Mouse (Mus musculus) heart, postnatal 4 days (tissue): Measurements from ENCODE around the gene Coro2a. TPM values are rescaled to one million over a fixed set of nuclear protein-coding genes. Genes with fewer than 3 reads are reported as not detected.
"Not testable (repeated sequence)": the region's sequence is repeated elsewhere in the genome, so short reads cannot be mapped to it uniquely, and the experiment has no call there.

Experiments
- DNase-seq: peaks from one replicate; pipeline ENCODE4 v3.0.0; 2021
- total RNA-seq, 2 experiments: library from RNA; stranded (reverse); gene quantifications; 2 replicates each; pipeline ENCODE4 v1.2.3; 2021

The Coro2a gene
- total RNA-seq, 2 experiments from 2014 or later = 0.25 to 0.48 TPM

- DNase-seq = no peak
Observed at GRCm38 (mm10) chr4:46613618-46614017, 11.6 kb upstream of the Coro2a start.

GRCm38 (mm10) chr4:46611181-46611580, 9.2 kb upstream of the Coro2a start:
- peak; percentile 90 for DNase-seq

- DNase-seq = no peak
Observed at GRCm38 (mm10) chr4:46607601-46608000, 5.6 kb upstream of the Coro2a start.

- no peak for DNase-seq
Observed at GRCm38 (mm10) chr4:46605451-46605850, 3.4 kb upstream of the Coro2a start.

GRCm38 (mm10) chr4:46602704-46603103, 702 bp upstream of the Coro2a start:
- no peak for DNase-seq

GRCm38 (mm10) chr4:46601258-46601843, 651 bp downstream of the Coro2a start:
- peak; percentile 13 for DNase-seq

GRCm38 (mm10) chr4:46600473-46601257, 1.3 kb downstream of the Coro2a start:
- DNase-seq = no peak

GRCm38 (mm10) chr4:46599609-46600008, 2.4 kb downstream of the Coro2a start:
- not testable (repeated sequence) for DNase-seq

- no peak for DNase-seq
Observed at GRCm38 (mm10) chr4:46598981-46599380, 3.0 kb downstream of the Coro2a start.

- no peak for DNase-seq
Observed at GRCm38 (mm10) chr4:46598111-46598510, 3.9 kb downstream of the Coro2a start.

- peak; percentile 4 for DNase-seq
Observed at GRCm38 (mm10) chr4:46597286-46597961, 4.6 kb downstream of the Coro2a start.

GRCm38 (mm10) chr4:46596398-46596797, 5.6 kb downstream of the Coro2a start:
- peak; percentile 5 for DNase-seq

- no peak for DNase-seq
Observed at GRCm38 (mm10) chr4:46594131-46594530, 7.9 kb downstream of the Coro2a start.

- no peak for DNase-seq
Observed at GRCm38 (mm10) chr4:46593472-46593871, 8.5 kb downstream of the Coro2a start.

GRCm38 (mm10) chr4:46591833-46592520, 10.0 kb downstream of the Coro2a start:
- peak; percentile 62 for DNase-seq

- no peak for DNase-seq
Observed at GRCm38 (mm10) chr4:46590810-46591209, 11.2 kb downstream of the Coro2a start.

- DNase-seq = peak; percentile 3
Observed at GRCm38 (mm10) chr4:46589946-46590684, 11.9 kb downstream of the Coro2a start.

GRCm38 (mm10) chr4:46589151-46589550, 12.9 kb downstream of the Coro2a start:
- peak; percentile 1 for DNase-seq

- peak; percentile 2 for DNase-seq
Observed at GRCm38 (mm10) chr4:46586473-46586872, 15.5 kb downstream of the Coro2a start.

GRCm38 (mm10) chr4:46585811-46586190, 16.2 kb downstream of the Coro2a start:
- peak; percentile 11 for DNase-seq

GRCm38 (mm10) chr4:46585041-46585810, 16.8 kb downstream of the Coro2a start:
- peak; percentile 3 for DNase-seq
